Mouse (Mus musculus) midbrain, embryonic 12.5 days (tissue): ENCODE results near the gene Gm30302. TPM values are rescaled to one million over a fixed set of nuclear protein-coding genes. Genes with fewer than 3 reads are reported as not detected.

Experiments used
- ATAC-seq: fragments of 200-750 bp; cut with Nextera tagmentation; 2 replicates; pipeline ENCODE4 v1.8.0; 2017; ENCODE audit warnings: low read depth, moderate TSS enrichment, moderate library complexity; ENCODE audit not compliant: low FRiP score
- H3K27ac ChIP-seq: fragments of 300-500 bp; sonication (generic); replicated peaks from 2 replicates; pipeline ENCODE4 v1.5.1; 2016; ENCODE audit warnings: mild to moderate bottlenecking
- H3K27me3 ChIP-seq: fragments of 300-500 bp; sonication (generic); 2 replicates; pipeline ENCODE4 v1.6.1; 2016; ENCODE audit warnings: mild to moderate bottlenecking
- H3K36me3 ChIP-seq: fragments of 300-500 bp; sonication (generic); 2 replicates; pipeline ENCODE4 v1.6.1; 2016
- H3K4me1 ChIP-seq: fragments of 300-500 bp; sonication (generic); 2 replicates; pipeline ENCODE4 v1.6.1; 2016
- H3K4me2 ChIP-seq: fragments of 300-500 bp; sonication (generic); replicated peaks from 2 replicates; pipeline ENCODE4 v1.6.1; 2016; ENCODE audit warnings: mild to moderate bottlenecking, moderate library complexity
- H3K4me3 ChIP-seq: fragments of 300-500 bp; sonication (generic); 2 replicates; pipeline ENCODE4 v1.5.1; 2016; ENCODE audit warnings: mild to moderate bottlenecking
- H3K9ac ChIP-seq: fragments of 300-500 bp; sonication (generic); replicated peaks from 2 replicates; pipeline ENCODE4 v1.6.1; 2016; ENCODE audit warnings: mild to moderate bottlenecking, moderate library complexity
- H3K9me3 ChIP-seq: fragments of 300-500 bp; sonication (generic); 2 replicates; pipeline ENCODE4 v1.6.1; 2016; ENCODE audit warnings: mild to moderate bottlenecking
- whole genome bisulfite sequencing: fragments of 180-500 bp; shearing (Covaris S2); methylation state at CpG from one replicate; pipeline ENCODE4 v1.1.7; 2016; 5-methylcytosine and 5-hydroxymethylcytosine counted together
- polyA plus RNA-seq: library from polyadenylated mRNA; unstranded; fragments of >200 nt; fragmentation: Nextera tagmentation; extraction: Ambion mirVana; gene quantifications from 2 replicates; pipeline ENCODE4 v1.2.1, GENCODE M21; 2016

The Gm30302 gene
- polyA plus RNA-seq: not detected in 2 replicates

- Histone ChIP-seq H3K9ac (no peak within 1 kb of the TSS), H3K27me3 (no peaks in the 10 kb centered on the region), H3K4me1 (no peaks in the 10 kb centered on the region), H3K36me3 (no peaks in the 10 kb centered on the region), H3K27ac (no peak within 1 kb of the TSS), H3K9me3 (0 out of 2 replicates have a peak, but pooled peaks cover 7% of the 10 kb centered on the region), H3K4me2 (no peak within 1 kb of the TSS), H3K4me3 (no peak within 1 kb of the TSS)
- 89% methylated on average over 1 of the region's 1 CpGs for WGBS
- no peak for ATAC-seq
Measured at GRCm38 (mm10) chr13:49798901-49799300, at the start of gene Gm30302. Gene Gm30302, minus strand, starts transcription at chr13:49799001.

GRCm38 (mm10) chr13:49846751-49847150 lies 48.0 kb upstream of the Gm30302 start:
- Histone ChIP-seq H3K36me3 (no peaks in the 10 kb centered on the region), H3K4me3 (no peak overlapping the region), H3K4me2 (no peak overlapping the region), H3K27me3 (no peaks in the 10 kb centered on the region), H3K27ac (no peak overlapping the region), H3K4me1 (no peaks in the 10 kb centered on the region), H3K9me3 (peaks cover 9% of the 10 kb centered on the region; the same call in 1 of the 2 replicates), H3K9ac (no peak overlapping the region)
- ATAC-seq: no peak
- 86% methylated on average over 3 of the region's 3 CpGs for WGBS

GRCm38 (mm10) chr13:49846141-49846540 lies 47.3 kb upstream of the Gm30302 start:
- WGBS: 80% methylated on average over 3 of the region's 3 CpGs

GRCm38 (mm10) chr13:49845663-49846062 lies 46.9 kb upstream of the Gm30302 start:
- Histone ChIP-seq H3K4me1 (no peaks in the 10 kb centered on the region), H3K4me2 (no peak overlapping the region), H3K9ac (no peak overlapping the region), H3K27me3 (no peaks in the 10 kb centered on the region), H3K9me3 (peaks cover 9% of the 10 kb centered on the region; the same call in 1 of the 2 replicates), H3K4me3 (no peak overlapping the region), H3K27ac (no peak overlapping the region), H3K36me3 (no peaks in the 10 kb centered on the region)
- no peak for ATAC-seq
- 97% methylated on average over 3 of the region's 3 CpGs for WGBS

More at GRCm38 (mm10) chr13:49846141-49846540, 47.3 kb upstream of the Gm30302 start:
- Histone ChIP-seq H3K4me2 (no peak overlapping the region), H3K4me1 (no peaks in the 10 kb centered on the region), H3K9me3 (peaks cover 9% of the 10 kb centered on the region; the same call in 1 of the 2 replicates), H3K27me3 (no peaks in the 10 kb centered on the region), H3K4me3 (no peak overlapping the region), H3K9ac (no peak overlapping the region), H3K27ac (no peak overlapping the region), H3K36me3 (no peaks in the 10 kb centered on the region)
- no peak for ATAC-seq

DNA sequence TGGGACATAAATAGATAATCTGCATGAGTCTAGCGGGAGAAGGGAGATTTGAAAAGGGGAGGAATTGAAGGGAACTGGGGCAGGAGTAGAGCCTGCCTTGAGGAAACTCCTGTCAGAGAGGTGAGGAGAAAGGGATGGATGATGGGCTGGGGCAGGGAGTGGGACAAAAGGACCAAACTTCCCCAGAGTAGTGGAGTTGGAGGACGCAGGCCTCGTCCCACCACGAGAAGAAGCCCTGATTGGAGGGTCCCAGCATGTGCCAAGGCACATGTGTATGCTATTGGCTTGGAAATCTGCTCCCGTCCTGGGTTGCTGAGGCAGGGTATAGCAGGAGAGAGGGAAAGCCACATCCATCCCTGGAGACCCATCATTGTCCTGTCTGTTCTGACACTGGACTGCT lies 45.3 kb upstream of the Gm30302 start:
- Histone ChIP-seq H3K4me2 (no peak overlapping the region), H3K27ac (no peak overlapping the region), H3K36me3 (no peaks in the 10 kb centered on the region), H3K9me3 (peaks cover 7% of the 10 kb centered on the region; the same call in 1 of the 2 replicates), H3K4me1 (no peaks in the 10 kb centered on the region), H3K27me3 (no peaks in the 10 kb centered on the region), H3K9ac (no peak overlapping the region), H3K4me3 (no peak overlapping the region)
- whole genome bisulfite sequencing: 81% methylated on average over 5 of the region's 5 CpGs
- no peak for ATAC-seq

- Histone ChIP-seq H3K9ac (no peak overlapping the region), H3K27ac (no peak overlapping the region), H3K36me3 (no peaks in the 10 kb centered on the region), H3K4me2 (no peak overlapping the region), H3K4me1 (no peaks in the 10 kb centered on the region), H3K9me3 (peaks cover 7% of the 10 kb centered on the region; the same call in 1 of the 2 replicates), H3K27me3 (no peaks in the 10 kb centered on the region), H3K4me3 (no peak overlapping the region)
- ATAC-seq: no peak
Measured at GRCm38 (mm10) chr13:49841186-49841585, 42.4 kb upstream of the Gm30302 start.

DNA sequence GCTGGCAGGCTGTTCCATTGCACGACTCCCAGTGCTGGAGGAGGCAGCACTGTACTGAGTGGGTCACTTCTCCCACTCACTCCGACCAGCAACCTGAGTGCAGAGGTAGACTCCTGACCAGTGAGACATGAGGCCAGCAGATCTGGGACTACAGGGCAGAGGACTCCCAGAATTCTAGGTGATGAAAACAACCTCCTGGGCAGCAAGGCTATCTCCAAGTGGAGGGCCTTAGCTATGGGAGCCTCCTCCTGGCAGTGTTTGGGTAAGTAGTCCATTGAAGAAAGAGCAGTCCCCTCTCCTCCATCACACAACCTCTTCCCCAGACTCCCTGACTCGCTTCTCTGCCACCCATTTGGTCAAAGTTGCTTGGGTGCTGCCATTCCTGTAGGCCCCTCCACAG lies 31.6 kb upstream of the Gm30302 start:
- Histone ChIP-seq H3K4me1 (no peaks in the 10 kb centered on the region), H3K27ac (no peak overlapping the region), H3K4me3 (no peak overlapping the region), H3K36me3 (no peaks in the 10 kb centered on the region), H3K27me3 (no peaks in the 10 kb centered on the region), H3K9ac (no peak overlapping the region), H3K9me3 (no peaks in the 10 kb centered on the region), H3K4me2 (no peak overlapping the region)
- 79% methylated on average over 3 of the region's 3 CpGs for WGBS
- ATAC-seq: no peak

DNA sequence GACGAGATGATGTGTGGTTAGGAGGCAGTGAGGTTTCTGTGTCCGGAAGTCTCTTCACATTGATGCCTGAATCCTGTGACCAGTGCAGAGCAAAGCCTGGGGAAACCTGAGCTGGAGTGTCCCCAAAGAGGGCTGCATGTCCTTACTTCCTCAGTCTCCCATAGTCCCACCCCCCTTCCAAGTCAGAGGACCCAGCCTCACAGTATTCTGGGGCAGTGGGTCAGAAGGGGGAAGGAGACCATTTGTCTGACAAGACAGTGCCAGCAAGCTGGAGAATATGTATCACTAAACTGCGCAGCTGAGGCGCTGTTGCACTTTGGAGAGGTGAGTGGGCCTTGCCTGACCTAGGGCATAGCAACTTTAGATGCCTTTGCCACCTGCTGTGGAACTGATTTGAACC lies 26.5 kb upstream of the Gm30302 start:
- no peak overlapping the region for H3K4me2 ChIP-seq
- H3K9ac ChIP-seq: no peak overlapping the region
- no peaks in the 10 kb centered on the region for H3K36me3 ChIP-seq
- H3K4me3 ChIP-seq: no peak overlapping the region
- H3K27ac ChIP-seq: no peak overlapping the region
- H3K9me3 ChIP-seq: 0 out of 2 replicates have a peak, but pooled peaks cover 5% of the 10 kb centered on the region
- H3K27me3 ChIP-seq: no peaks in the 10 kb centered on the region
- no peak for ATAC-seq
- H3K4me1 ChIP-seq: no peaks in the 10 kb centered on the region
- 76% methylated on average over 4 of the region's 4 CpGs for WGBS

GRCm38 (mm10) chr13:49814958-49815357 lies 16.2 kb upstream of the Gm30302 start:
- no peaks in the 10 kb centered on the region for H3K4me1 ChIP-seq
- H3K27ac ChIP-seq: no peak overlapping the region
- H3K36me3 ChIP-seq: no peaks in the 10 kb centered on the region
- no peak overlapping the region for H3K4me3 ChIP-seq
- peaks cover 19% of the 10 kb centered on the region; the same call in 1 of the 2 replicates for H3K9me3 ChIP-seq
- H3K27me3 ChIP-seq: no peaks in the 10 kb centered on the region
- no peak for ATAC-seq
- H3K9ac ChIP-seq: no peak overlapping the region
- H3K4me2 ChIP-seq: no peak overlapping the region
- WGBS: 93% methylated on average over 3 of the region's 3 CpGs

- H3K4me1 ChIP-seq: no peaks in the 10 kb centered on the region
- no peaks in the 10 kb centered on the region for H3K36me3 ChIP-seq
- 89% methylated on average over 4 of the region's 4 CpGs for WGBS
- no peak overlapping the region for H3K4me2 ChIP-seq
- no peak overlapping the region for H3K9ac ChIP-seq
- H3K27ac ChIP-seq: no peak overlapping the region
- peaks cover 19% of the 10 kb centered on the region; the same call in 1 of the 2 replicates for H3K9me3 ChIP-seq
- H3K4me3 ChIP-seq: no peak overlapping the region
- ATAC-seq: no peak
- H3K27me3 ChIP-seq: no peaks in the 10 kb centered on the region
Measured at GRCm38 (mm10) chr13:49814420-49814819, 15.6 kb upstream of the Gm30302 start.

- no peak for ATAC-seq
Measured at GRCm38 (mm10) chr13:49807146-49807545, 8.3 kb upstream of the Gm30302 start.

DNA sequence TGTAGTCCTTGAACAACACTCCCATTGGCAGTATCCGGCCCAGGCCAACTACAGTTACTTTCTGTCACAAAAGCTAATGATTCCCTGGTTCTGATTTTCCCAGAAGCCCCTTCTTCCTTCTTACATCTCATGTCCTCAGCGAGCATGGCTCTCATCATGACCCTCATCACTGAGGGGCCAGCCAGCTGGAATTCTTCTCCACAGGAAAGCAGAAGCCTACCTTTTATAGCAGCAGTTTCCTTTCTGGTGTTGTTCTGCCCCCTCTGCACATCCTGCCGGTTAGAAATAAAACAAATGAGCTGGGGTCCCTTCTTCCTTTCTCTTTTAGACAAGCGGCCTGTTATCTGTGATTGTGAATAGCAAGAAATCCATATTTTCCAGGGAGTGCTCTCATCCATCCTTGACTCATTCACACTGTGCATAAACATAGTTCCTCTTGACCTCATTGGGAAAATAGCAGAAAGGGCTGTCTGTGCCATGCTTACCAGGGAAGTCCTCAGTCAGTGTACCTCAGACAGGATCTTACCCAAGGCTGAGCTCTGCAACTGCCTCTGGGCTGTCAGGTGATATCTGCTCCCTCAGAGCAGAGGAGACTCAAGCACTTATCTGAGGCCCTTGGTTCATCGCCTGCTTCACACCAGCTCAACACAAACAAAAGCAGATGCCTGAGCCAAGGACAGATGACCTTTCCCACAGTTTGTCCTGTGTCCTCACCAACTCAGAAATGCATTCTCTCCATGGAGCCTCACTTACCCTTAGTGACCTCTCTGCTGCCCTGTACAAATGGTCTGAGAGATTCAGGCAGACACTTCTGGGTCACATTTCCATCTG lies 10.0 kb downstream of the Gm30302 start:
- H3K4me1 ChIP-seq: no peaks in the 10 kb centered on the region
- H3K27ac ChIP-seq: no peak overlapping the region
- no peak for ATAC-seq
- H3K9me3 ChIP-seq: no peaks in the 10 kb centered on the region
- H3K36me3 ChIP-seq: no peaks in the 10 kb centered on the region
- no peaks in the 10 kb centered on the region for H3K27me3 ChIP-seq
- H3K4me3 ChIP-seq: no peak overlapping the region
- no peak overlapping the region for H3K9ac ChIP-seq
- no peak overlapping the region for H3K4me2 ChIP-seq
- WGBS: 71% methylated on average over 5 of the region's 5 CpGs

More at GRCm38 (mm10) chr13:49807146-49807545, 8.3 kb upstream of the Gm30302 start:
- Histone ChIP-seq H3K4me3 (no peak overlapping the region), H3K4me2 (no peak overlapping the region), H3K4me1 (no peaks in the 10 kb centered on the region), H3K36me3 (no peaks in the 10 kb centered on the region), H3K9me3 (no peaks in the 10 kb centered on the region), H3K27me3 (no peaks in the 10 kb centered on the region), H3K9ac (no peak overlapping the region), H3K27ac (no peak overlapping the region)
- WGBS: 89% methylated on average over 1 of the region's 1 CpGs
